Mouse (Mus musculus): ENCODE results near the gene Fbxl21.

DNA sequence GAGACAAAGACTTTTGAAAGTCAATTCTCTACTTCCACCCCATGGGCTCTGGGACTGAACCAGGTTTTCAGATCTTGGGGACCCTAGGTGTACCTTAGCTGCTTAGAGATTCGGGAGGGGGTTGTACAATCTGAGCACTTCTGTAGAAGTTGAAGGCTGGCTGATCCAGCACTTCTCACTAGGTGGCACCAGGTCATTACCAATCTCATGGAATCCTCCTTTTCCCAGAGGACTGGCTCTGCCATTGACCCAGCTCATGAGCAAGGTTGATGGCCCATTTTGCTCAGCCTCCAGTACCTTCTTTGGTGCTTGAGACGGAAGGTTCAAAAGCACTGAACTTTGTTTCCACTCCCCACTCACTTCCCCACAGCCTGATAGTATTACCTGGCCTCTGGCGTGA is 22.1 kb upstream of the Fbxl21 start:
- TF ChIP-seq CTCF (IDR thresholded peaks at IDR 0.05; ENCODE audit: extremely low read depth, insufficient read length, insufficient replicate concordance, low read depth, low read length) (peak; percentile 32; the same call in 1 of the 2 replicates), POLR2A (IDR thresholded peaks at IDR 0.05; ENCODE audit: low read depth, low read length) (no peak)

Data from small intestine, adult 2 months (tissue).